Mouse (Mus musculus) heart, postnatal 0 days (tissue): ENCODE results near the gene Fam25c. TPM values are rescaled to one million over a fixed set of nuclear protein-coding genes. Genes with fewer than 3 reads are reported as not detected.

Source experiments
- ATAC-seq: fragments of 200-750 bp; cut with Nextera tagmentation; 2 replicates; pipeline ENCODE4 v1.8.0; 2017; ENCODE audit warnings: low read depth, moderate number of reproducible peaks, moderate library complexity; ENCODE audit not compliant: insufficient read depth
- DNase-seq: peaks from one replicate; pipeline ENCODE4 v3.0.0-alpha.2; 2016; ENCODE audit warnings: low spot score
- H3K27ac ChIP-seq: fragments of 300-500 bp; sonication (generic); 2 replicates; pipeline ENCODE4 v1.5.1; 2014; ENCODE audit warnings: low read depth, mild to moderate bottlenecking
- H3K27me3 ChIP-seq: fragments of 300-500 bp; sonication (generic); 2 replicates; pipeline ENCODE4 v1.6.1; 2014; ENCODE audit warnings: low read length, mixed read lengths; ENCODE audit not compliant: control insufficient read depth, insufficient read depth
- H3K36me3 ChIP-seq: fragments of 300-500 bp; sonication (generic); replicated peaks from 2 replicates; pipeline ENCODE4 v1.6.1; 2014; ENCODE audit warnings: low read length, mixed read lengths; ENCODE audit not compliant: control insufficient read depth, insufficient read depth
- H3K4me1 ChIP-seq: fragments of 300-500 bp; sonication (generic); 2 replicates; pipeline ENCODE4 v1.6.1; 2014; ENCODE audit warnings: antibody characterized with exemption; ENCODE audit not compliant: control insufficient read depth, insufficient read depth
- H3K4me2 ChIP-seq: fragments of 300-500 bp; sonication (generic); 2 replicates; pipeline ENCODE4 v1.6.1; 2014; ENCODE audit warnings: low read depth, mild to moderate bottlenecking, low read length, moderate library complexity
- H3K4me3 ChIP-seq: fragments of 300-500 bp; sonication (generic); 2 replicates; pipeline ENCODE4 v1.5.1; 2014; ENCODE audit warnings: low read depth, low read length
- H3K9ac ChIP-seq: fragments of 300-500 bp; sonication (generic); replicated peaks from 2 replicates; pipeline ENCODE4 v1.6.1; 2014; ENCODE audit warnings: low read depth, low read length, mixed read lengths
- H3K9me3 ChIP-seq: fragments of 300-500 bp; sonication (generic); replicated peaks from 2 replicates; pipeline ENCODE4 v1.6.1; 2016; ENCODE audit warnings: low read length; ENCODE audit not compliant: control insufficient read depth
- CTCF ChIP-seq: IDR thresholded peaks from 2 replicates; pipeline ENCODE4 v1.5.1; 2016; ENCODE audit warnings: antibody characterized with exemption, control low read depth, low read depth
- EP300 ChIP-seq: IDR thresholded peaks from 2 replicates; pipeline ENCODE4 v1.6.1; 2016; ENCODE audit warnings: antibody characterized with exemption, low read depth
- WGBS: fragments of 180-500 bp; shearing (Covaris S2); extraction: QIAGEN DNeasy Blood & Tissue Kit; methylation state at CpG from one replicate; pipeline ENCODE4 v1.1.7; 2014; 5-methylcytosine and 5-hydroxymethylcytosine counted together
- polyA plus RNA-seq: library from polyadenylated mRNA; unstranded; fragments of >200 nt; fragmentation: Nextera tagmentation; extraction: Ambion mirVana; gene quantifications from 2 replicates; pipeline ENCODE4 v1.2.1, GENCODE M21; 2015
- total RNA-seq: library from RNA; depleted of rRNA; stranded (reverse); fragments of >200 nt; gene quantifications from 2 replicates; pipeline ENCODE4 v1.2.3, GENCODE M21; 2014; ENCODE audit warnings: low replicate concordance

The Fam25c gene
- total and polyA plus RNA-seq, 2 experiments from 2014 or later, result not detected

DNA sequence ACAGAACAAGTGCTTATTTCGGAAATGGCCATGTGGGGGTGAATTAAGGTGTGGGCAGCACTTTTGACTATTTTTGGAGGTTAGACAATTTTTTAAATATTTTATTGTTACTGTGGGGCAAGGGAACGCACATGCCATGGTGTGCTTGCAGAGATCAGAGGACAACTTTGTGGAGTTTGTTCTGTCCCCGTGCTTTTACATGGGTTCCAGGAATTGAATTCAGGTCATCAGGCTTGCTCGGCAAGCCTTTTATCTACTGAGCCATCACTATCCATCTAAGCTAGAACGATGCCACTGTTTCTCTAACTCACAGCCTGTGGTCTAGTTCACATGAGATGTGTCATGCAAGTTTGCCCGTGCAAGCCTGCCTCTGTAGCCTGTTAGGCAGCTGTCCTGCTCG, 6.9 kb downstream of the Fam25c start:
- Histone ChIP-seq H3K4me3 (no peak overlapping the region), H3K27me3 (no peaks in the 10 kb centered on the region), H3K27ac (no peak overlapping the region), H3K4me1 (no peaks in the 10 kb centered on the region), H3K9me3 (no peaks in the 10 kb centered on the region), H3K36me3 (peaks cover 10% of the 10 kb centered on the region), H3K4me2 (no peak overlapping the region), H3K9ac (no peak overlapping the region)
- TF ChIP-seq EP300 (no peak), CTCF (no peak)
- WGBS, result 66% methylated on average over 7 of the region's 7 CpGs
- DNase-seq (no peak), ATAC-seq (no peak)

GRCm38 (mm10) chr14:34347084-34347483, 8.1 kb downstream of the Fam25c start:
- TF ChIP-seq CTCF (no peak), EP300 (no peak)
- ATAC-seq (no peak), DNase-seq (no peak)
- no peak overlapping the region for H3K9ac ChIP-seq
- H3K9me3 ChIP-seq, result no peaks in the 10 kb centered on the region
- no peak overlapping the region for H3K27ac ChIP-seq
- no peaks in the 10 kb centered on the region for H3K4me1 ChIP-seq
- no peak overlapping the region for H3K4me2 ChIP-seq
- peaks cover 23% of the 10 kb centered on the region for H3K36me3 ChIP-seq
- no peaks in the 10 kb centered on the region for H3K27me3 ChIP-seq
- H3K4me3 ChIP-seq, result no peak overlapping the region
- WGBS, result 89% methylated on average over 5 of the region's 5 CpGs

DNA sequence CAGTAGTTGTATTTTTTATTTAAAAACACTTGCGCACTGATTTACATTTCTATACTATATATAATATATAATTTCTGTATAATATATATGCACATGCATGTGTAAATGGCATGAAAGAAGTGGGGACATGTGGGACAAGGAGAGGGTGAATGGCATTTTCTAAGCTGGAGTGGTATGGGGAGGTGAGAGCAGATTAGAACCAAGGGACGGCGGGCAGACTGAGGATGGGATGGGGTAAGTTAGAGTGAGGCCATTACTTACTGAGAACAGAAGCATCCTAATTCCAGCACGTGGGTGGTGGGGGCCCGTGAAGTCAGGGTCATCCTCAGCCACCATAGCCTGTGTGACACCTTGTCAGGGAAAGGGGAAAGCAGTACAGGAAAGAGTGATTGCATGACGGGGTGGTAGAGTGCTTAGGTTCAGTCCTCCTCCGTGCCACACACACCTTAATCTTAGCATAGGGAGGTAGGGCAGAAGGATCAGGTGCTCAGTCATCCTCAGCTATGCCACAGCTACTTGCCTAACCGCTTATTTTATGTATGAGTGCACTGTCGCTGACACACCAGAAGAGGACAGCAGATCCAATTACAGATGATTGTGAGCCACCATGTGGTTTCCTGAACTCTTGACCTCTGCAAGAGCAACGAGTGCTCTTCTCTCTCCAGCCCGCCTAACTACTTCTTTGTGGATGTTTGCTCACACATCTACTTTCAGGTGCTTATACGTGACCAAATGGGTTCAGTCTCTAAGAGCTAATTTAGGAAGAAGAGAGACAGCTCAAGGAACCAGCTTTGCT, 9.3 kb downstream of the Fam25c start:
- Histone ChIP-seq H3K36me3 (peaks cover 34% of the 10 kb centered on the region), H3K4me3 (no peak overlapping the region), H3K27me3 (no peaks in the 10 kb centered on the region), H3K4me1 (no peaks in the 10 kb centered on the region), H3K4me2 (no peak overlapping the region), H3K9ac (no peak overlapping the region), H3K27ac (no peak overlapping the region), H3K9me3 (no peaks in the 10 kb centered on the region)
- 61% methylated on average over 12 of the region's 12 CpGs for WGBS
- no peak for ATAC-seq
- DNase-seq, result no peak
- TF ChIP-seq EP300 (no peak), CTCF (no peak)

DNA sequence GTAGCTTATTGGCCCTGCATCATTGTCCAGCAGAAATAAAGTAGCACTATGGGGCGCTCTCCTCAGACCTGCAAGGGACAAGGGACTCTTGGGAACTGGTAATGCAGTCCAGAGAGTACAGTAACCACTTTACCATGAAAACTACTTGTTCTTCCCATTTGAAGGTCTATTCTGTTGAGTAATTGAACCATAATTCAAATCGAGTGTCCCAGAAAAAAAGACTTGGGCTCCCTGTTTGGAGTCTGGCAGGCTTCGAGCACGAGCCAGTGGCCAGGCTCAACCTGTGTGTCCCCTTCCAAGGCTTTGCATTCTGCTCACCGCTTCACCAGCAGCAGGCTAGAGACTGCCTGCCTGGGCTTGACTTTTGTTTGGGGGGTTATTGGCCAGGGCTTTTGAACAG, 10.9 kb downstream of the Fam25c start:
- no peaks in the 10 kb centered on the region for H3K27me3 ChIP-seq
- WGBS, result 90% methylated on average over 5 of the region's 5 CpGs
- ATAC-seq (no peak), DNase-seq (no peak)
- TF ChIP-seq EP300 (no peak), CTCF (no peak)
- H3K36me3 ChIP-seq, result peaks cover 47% of the 10 kb centered on the region
- H3K27ac ChIP-seq, result no peak overlapping the region
- H3K4me1 ChIP-seq, result no peaks in the 10 kb centered on the region
- no peaks in the 10 kb centered on the region for H3K9me3 ChIP-seq
- H3K9ac ChIP-seq, result no peak overlapping the region
- H3K4me3 ChIP-seq, result no peak overlapping the region
- H3K4me2 ChIP-seq, result no peak overlapping the region

- DNase-seq, result no peak
- TF ChIP-seq CTCF (no peak), EP300 (no peak)
- Histone ChIP-seq H3K27me3 (no peaks in the 10 kb centered on the region), H3K9ac (no peak overlapping the region), H3K4me2 (no peak overlapping the region), H3K4me1 (no peaks in the 10 kb centered on the region), H3K27ac (no peak overlapping the region), H3K4me3 (no peak overlapping the region), H3K36me3 (peaks cover 57% of the 10 kb centered on the region), H3K9me3 (no peaks in the 10 kb centered on the region)
- 78% methylated on average over 4 of the region's 4 CpGs for WGBS
- ATAC-seq, result no peak
Measured at GRCm38 (mm10) chr14:34343078-34343477, 12.2 kb downstream of the Fam25c start.

DNA sequence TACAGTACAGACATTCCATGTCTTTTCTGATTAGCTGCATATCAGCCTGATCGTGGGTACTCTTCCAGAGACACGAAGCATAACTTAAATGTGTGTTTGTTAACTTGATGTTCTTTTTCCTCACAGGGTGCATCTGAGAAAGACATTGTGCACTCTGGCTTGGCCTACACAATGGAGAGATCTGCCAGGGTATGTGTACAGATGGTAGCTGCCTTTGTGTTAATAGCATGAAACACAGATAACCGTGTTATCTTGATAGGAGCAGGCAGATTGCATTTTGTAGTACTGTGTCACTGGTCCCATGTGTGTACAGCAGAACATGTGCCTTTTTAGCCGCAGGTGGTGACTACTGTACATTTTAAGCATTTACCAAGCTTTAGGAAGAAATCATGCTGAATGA, 13.2 kb downstream of the Fam25c start:
- Histone ChIP-seq H3K4me1 (no peaks in the 10 kb centered on the region), H3K9ac (no peak overlapping the region), H3K4me3 (no peak overlapping the region), H3K27ac (no peak overlapping the region), H3K36me3 (peaks cover 68% of the 10 kb centered on the region), H3K9me3 (no peaks in the 10 kb centered on the region), H3K4me2 (no peak overlapping the region), H3K27me3 (no peaks in the 10 kb centered on the region)
- ATAC-seq, result no peak
- WGBS, result 80% methylated on average over 4 of the region's 4 CpGs
- no peak for DNase-seq
- no peak for TF ChIP-seq EP300
- TF ChIP-seq CTCF, result no peak
